Mouse (Mus musculus): Measurements from ENCODE around the gene Mad1l1. TPM values are rescaled to one million over a fixed set of nuclear protein-coding genes. Genes with fewer than 3 reads are reported as not detected.

The Mad1l1 gene
- polyA plus RNA-seq (2012; rRNA removed), result 16.9 and 17.6 TPM in 2 replicates

GRCm38 (mm10) chr5:140321042-140321755, at the start of gene Mad1l1, which contains the start of gene Nudt1:
TSS of gene Mad1l1 (minus strand) at chr5:140321552.
TSS of gene Nudt1 (plus strand) at chr5:140321656.

GRCm38 (mm10) chr5:140331615-140332512, 10.5 kb upstream of the Mad1l1 start, which contains the start of gene Mrm2:
TSS of gene Mrm2 (minus strand) at chr5:140331898.

Other genes starting within 250 kb of the Mad1l1 start
- gene Nudt1, start 104 bp upstream of the Mad1l1 start, polyA plus RNA-seq (2012; rRNA removed), result 10.6 and 11.4 TPM in 2 replicates
- 5.8 and 6.2 TPM in 2 replicates for gene Mrm2, start 10.3 kb upstream of the Mad1l1 start, polyA plus RNA-seq (2012; rRNA removed)
- gene Snx8, start 67.7 kb upstream of the Mad1l1 start, polyA plus RNA-seq (2012; rRNA removed), result 9.1 TPM in 2 replicates
- 79.6 and 88.9 TPM in 2 replicates for gene Eif3b, start 97.8 kb upstream of the Mad1l1 start, polyA plus RNA-seq (2012; rRNA removed)
- not detected in 2 replicates for gene Gm4869, start 124.1 kb upstream of the Mad1l1 start, polyA plus RNA-seq (2012; rRNA removed)
- 27.0 and 27.4 TPM in 2 replicates for gene Chst12, start 184.0 kb upstream of the Mad1l1 start, polyA plus RNA-seq (2012; rRNA removed)
- gene Grifin, start 243.5 kb upstream of the Mad1l1 start, polyA plus RNA-seq (2012; rRNA removed), result not detected in 2 replicates

Measured in colon, adult 2 months (tissue).